Mouse (Mus musculus) stomach, postnatal 0 days (tissue): Measurements from ENCODE around the gene Camkmt. TPM values are rescaled to one million over a fixed set of nuclear protein-coding genes. Genes with fewer than 3 reads are reported as not detected.

Source experiments
- ATAC-seq: fragments of 200-750 bp; cut with Nextera tagmentation; 2 replicates; pipeline ENCODE4 v1.8.0; 2017; ENCODE audit not compliant: low FRiP score, low TSS enrichment
- DNase-seq: peaks from one replicate; pipeline ENCODE4 v3.0.0-alpha.2; 2016; ENCODE audit warnings: low spot score
- H3K27ac ChIP-seq: fragments of 300-500 bp; sonication (generic); replicated peaks from 2 replicates; pipeline ENCODE4 v1.5.1; 2014; ENCODE audit warnings: mild to moderate bottlenecking, control low read depth
- H3K27me3 ChIP-seq: fragments of 300-500 bp; sonication (generic); 2 replicates; pipeline ENCODE4 v1.6.1; 2014; ENCODE audit warnings: low read length; ENCODE audit not compliant: control insufficient read depth, insufficient read depth
- H3K36me3 ChIP-seq: fragments of 300-500 bp; sonication (generic); 2 replicates; pipeline ENCODE4 v1.6.1; 2014; ENCODE audit warnings: low read length, mixed read lengths; ENCODE audit not compliant: control insufficient read depth, insufficient read depth
- H3K4me1 ChIP-seq: fragments of 300-500 bp; sonication (generic); replicated peaks from 2 replicates; pipeline ENCODE4 v1.6.1; 2014; ENCODE audit warnings: antibody characterized with exemption; ENCODE audit not compliant: control insufficient read depth, insufficient read depth
- H3K4me2 ChIP-seq: fragments of 300-500 bp; sonication (generic); replicated peaks from 2 replicates; pipeline ENCODE4 v1.6.1; 2014; ENCODE audit warnings: low read depth, mild to moderate bottlenecking, control low read depth, moderate library complexity
- H3K4me3 ChIP-seq: fragments of 300-500 bp; sonication (generic); 2 replicates; pipeline ENCODE4 v1.5.1; 2014; ENCODE audit warnings: low read depth, low read length, control low read depth
- H3K9ac ChIP-seq: fragments of 300-500 bp; sonication (generic); 2 replicates; pipeline ENCODE4 v1.6.1; 2014; ENCODE audit warnings: mild to moderate bottlenecking, low read length, control low read depth, mixed read lengths
- H3K9me3 ChIP-seq: fragments of 300-500 bp; sonication (generic); 2 replicates; pipeline ENCODE4 v1.6.1; 2016; ENCODE audit warnings: low read length; ENCODE audit not compliant: control insufficient read depth
- CTCF ChIP-seq: IDR thresholded peaks from 2 replicates; pipeline ENCODE4 v1.5.1; 2016; ENCODE audit warnings: antibody characterized with exemption, low read depth, mild to moderate bottlenecking, moderate library complexity
- EP300 ChIP-seq: optimal IDR thresholded peaks from 2 replicates; pipeline ENCODE3; 2016; ENCODE audit warnings: antibody characterized with exemption
- WGBS: fragments of 180-500 bp; shearing (Covaris S2); extraction: QIAGEN DNeasy Blood & Tissue Kit; methylation state at CpG from one replicate; pipeline ENCODE4 v1.1.7; 2014; 5-methylcytosine and 5-hydroxymethylcytosine counted together
- polyA plus RNA-seq: library from polyadenylated mRNA; unstranded; fragments of >200 nt; fragmentation: Nextera tagmentation; extraction: Ambion mirVana; gene quantifications from 2 replicates; pipeline ENCODE4 v1.2.1, GENCODE M21; 2015

The Camkmt gene
- polyA plus RNA-seq, 1 experiment from 2014 or later: 8.3 TPM

GRCm38 (mm10) chr17:85473217-85473616 lies 382.9 kb downstream of the Camkmt start:
- no peak for ATAC-seq
- TF ChIP-seq CTCF: no peak
- TF ChIP-seq EP300: no peak
- Histone ChIP-seq H3K27ac (no peak overlapping the region), H3K27me3 (peaks cover 8% of the 10 kb centered on the region), H3K4me2 (no peak overlapping the region), H3K4me1 (no peaks in the 10 kb centered on the region), H3K4me3 (no peak overlapping the region), H3K36me3 (no peaks in the 10 kb centered on the region), H3K9me3 (no peaks in the 10 kb centered on the region), H3K9ac (no peak overlapping the region)
- no peak for DNase-seq
- 4% methylated on average over 16 of the region's 16 CpGs for WGBS

- DNase-seq: no peak
- no peaks in the 10 kb centered on the region for H3K9me3 ChIP-seq
- H3K4me3 ChIP-seq: no peak overlapping the region
- H3K27ac ChIP-seq: no peak overlapping the region
- H3K36me3 ChIP-seq: no peaks in the 10 kb centered on the region
- H3K4me1 ChIP-seq: no peaks in the 10 kb centered on the region
- H3K9ac ChIP-seq: no peak overlapping the region
- no peak for ATAC-seq
- H3K27me3 ChIP-seq: peaks cover 8% of the 10 kb centered on the region
- no peak overlapping the region for H3K4me2 ChIP-seq
- 10% methylated on average over 8 of the region's 8 CpGs for WGBS
- TF ChIP-seq EP300: no peak
- TF ChIP-seq CTCF: no peak
Observed at GRCm38 (mm10) chr17:85473881-85474280, 383.5 kb downstream of the Camkmt start.

- WGBS: 89% methylated on average over 8 of the region's 8 CpGs
- H3K27me3 ChIP-seq: peaks cover 10% of the 10 kb centered on the region
- no peak overlapping the region for H3K27ac ChIP-seq
- H3K4me1 ChIP-seq: no peaks in the 10 kb centered on the region
- H3K36me3 ChIP-seq: no peaks in the 10 kb centered on the region
- no peak overlapping the region for H3K4me2 ChIP-seq
- ATAC-seq (no peak), DNase-seq (no peak)
- no peak overlapping the region for H3K9ac ChIP-seq
- TF ChIP-seq EP300 (no peak), CTCF (no peak)
- H3K9me3 ChIP-seq: no peaks in the 10 kb centered on the region
- H3K4me3 ChIP-seq: no peak overlapping the region
Observed at GRCm38 (mm10) chr17:85481241-85481640, 390.9 kb downstream of the Camkmt start.

- Histone ChIP-seq H3K4me3 (no peak overlapping the region), H3K27ac (no peak overlapping the region), H3K4me2 (no peak overlapping the region), H3K4me1 (no peaks in the 10 kb centered on the region), H3K9me3 (no peaks in the 10 kb centered on the region), H3K27me3 (peaks cover 10% of the 10 kb centered on the region), H3K9ac (no peak overlapping the region), H3K36me3 (no peaks in the 10 kb centered on the region)
- no peak for DNase-seq
- TF ChIP-seq EP300 (no peak), CTCF (no peak)
- ATAC-seq: no peak
- WGBS: 90% methylated on average over 5 of the region's 5 CpGs
Observed at GRCm38 (mm10) chr17:85483086-85483485, 392.7 kb downstream of the Camkmt start.

GRCm38 (mm10) chr17:85484015-85484414 lies 393.7 kb downstream of the Camkmt start:
- no peak overlapping the region for H3K27ac ChIP-seq
- H3K4me3 ChIP-seq: no peak overlapping the region
- DNase-seq (peak; percentile 55), ATAC-seq (peak; percentile 83)
- peaks cover 15% of the 10 kb centered on the region for H3K27me3 ChIP-seq
- no peaks in the 10 kb centered on the region for H3K36me3 ChIP-seq
- no peak overlapping the region for H3K9ac ChIP-seq
- TF ChIP-seq EP300 (no peak), CTCF (no peak)
- no peaks in the 10 kb centered on the region for H3K9me3 ChIP-seq
- H3K4me1 ChIP-seq: no peaks in the 10 kb centered on the region
- no peak overlapping the region for H3K4me2 ChIP-seq
- 47% methylated on average over 8 of the region's 8 CpGs for WGBS

GRCm38 (mm10) chr17:85484526-85484925 lies 394.2 kb downstream of the Camkmt start:
- no peak for TF ChIP-seq EP300
- TF ChIP-seq CTCF: no peak
- no peak for DNase-seq
- no peak overlapping the region for H3K4me3 ChIP-seq

More at GRCm38 (mm10) chr17:85484526-85484925, 394.2 kb downstream of the Camkmt start:
- peaks cover 18% of the 10 kb centered on the region for H3K27me3 ChIP-seq
- H3K9me3 ChIP-seq: no peaks in the 10 kb centered on the region
- H3K27ac ChIP-seq: no peak overlapping the region
- no peak for ATAC-seq
- WGBS: 26% methylated on average over 5 of the region's 5 CpGs
- no peak overlapping the region for H3K9ac ChIP-seq
- no peaks in the 10 kb centered on the region for H3K36me3 ChIP-seq
- no peaks in the 10 kb centered on the region for H3K4me1 ChIP-seq
- H3K4me2 ChIP-seq: no peak overlapping the region; the same call in 1 of the 2 replicates
